Mouse (Mus musculus) erythroblast, embryonic 14.5 days (primary cell): ENCODE data around the gene Txlna. TPM values are rescaled to one million over a fixed set of nuclear protein-coding genes. Genes with fewer than 3 reads are reported as not detected.

ENCODE experiments used
- H3K27me3 ChIP-seq: 2 replicates; pipeline ENCODE4 v1.6.1; 2012; ENCODE audit warnings: inconsistent platforms; ENCODE audit not compliant: control insufficient read depth
- H3K36me3 ChIP-seq: 2 replicates; pipeline ENCODE4 v1.6.1; 2012; ENCODE audit warnings: mild to moderate bottlenecking, inconsistent platforms; ENCODE audit not compliant: control insufficient read depth
- H3K4me1 ChIP-seq: 2 replicates; pipeline ENCODE4 v1.6.1; 2012; ENCODE audit warnings: inconsistent platforms; ENCODE audit not compliant: control insufficient read depth
- H3K4me3 ChIP-seq: replicated peaks from 2 replicates; pipeline ENCODE3; 2012; ENCODE audit warnings: moderate library complexity, mild to moderate bottlenecking, inconsistent platforms
- H3K9me3 ChIP-seq: 2 replicates; pipeline ENCODE4 v1.6.1; 2012; ENCODE audit warnings: low read length, inconsistent platforms, mixed read lengths; ENCODE audit not compliant: control insufficient read depth
- GATA1 ChIP-seq: IDR thresholded peaks from 2 replicates; pipeline ENCODE4 v1.6.1; 2012; ENCODE audit warnings: low read length, inconsistent platforms, mixed read lengths
- TAL1 ChIP-seq: IDR thresholded peaks from 3 replicates; pipeline ENCODE4 v1.6.1; 2012; ENCODE audit warnings: low read length, inconsistent platforms, mixed read lengths
- polyA plus RNA-seq: library from polyadenylated mRNA; stranded (reverse); fragments of >175 nt; gene quantifications from 2 replicates; pipeline ENCODE4 v1.2.3, GENCODE M21; 2012

Gene Txlna
- polyA plus RNA-seq, 1 experiment: 3.0 TPM

GRCm38 (mm10) chr4:129584370-129584769 is 56.5 kb downstream of the Txlna start:
- Histone ChIP-seq H3K4me1 (peaks cover 31% of the 10 kb centered on the region), H3K27me3 (no peaks in the 10 kb centered on the region), H3K4me3 (no peak overlapping the region), H3K9me3 (no peaks in the 10 kb centered on the region), H3K36me3 (peaks cover 3% of the 10 kb centered on the region)
- no peak for TF ChIP-seq TAL1
- no peak for TF ChIP-seq GATA1

- no peak overlapping the region for H3K4me3 ChIP-seq
- no peaks in the 10 kb centered on the region for H3K36me3 ChIP-seq
- peaks cover 11% of the 10 kb centered on the region for H3K27me3 ChIP-seq
- TF ChIP-seq TAL1 (no peak), GATA1 (peak; percentile 43)
- no peaks in the 10 kb centered on the region for H3K9me3 ChIP-seq
- peaks cover 18% of the 10 kb centered on the region for H3K4me1 ChIP-seq
These were observed 58.6 kb downstream of the Txlna start for GRCm38 (mm10) chr4:129582251-129582650.

- Histone ChIP-seq H3K27me3 (peaks cover 25% of the 10 kb centered on the region), H3K4me3 (no peak overlapping the region), H3K36me3 (no peaks in the 10 kb centered on the region), H3K9me3 (no peaks in the 10 kb centered on the region), H3K4me1 (peaks cover 20% of the 10 kb centered on the region)
- no peak for TF ChIP-seq TAL1
- no peak for TF ChIP-seq GATA1
These were observed 60.5 kb downstream of the Txlna start for GRCm38 (mm10) chr4:129580347-129580746.

DNA sequence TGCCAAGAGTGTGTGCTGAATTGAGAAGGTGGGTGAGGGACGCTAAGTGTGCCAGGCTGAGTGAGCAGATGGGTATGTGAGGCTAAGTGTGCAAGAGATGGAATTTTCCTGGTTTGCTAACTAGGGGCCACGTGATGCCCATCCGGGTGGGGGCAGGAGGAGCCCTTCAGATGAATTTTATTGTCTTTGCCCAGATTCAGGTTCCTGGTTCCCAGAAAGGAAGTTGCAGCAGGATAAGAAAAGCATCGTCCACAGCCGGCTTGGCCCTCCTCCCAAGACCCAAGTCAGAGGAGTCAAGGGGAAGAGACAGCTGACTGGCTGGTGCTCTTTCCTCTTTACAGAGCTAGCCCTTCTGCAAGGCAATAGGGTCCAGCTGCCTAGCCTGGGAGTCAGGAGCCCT is 62.4 kb downstream of the Txlna start, which contains the start of gene Fam167b:
TSS of gene Fam167b (minus strand) at position 84 of the 400 bp plus-strand sequence.
- Histone ChIP-seq H3K9me3 (no peaks in the 10 kb centered on the region), H3K36me3 (no peaks in the 10 kb centered on the region), H3K4me3 (no peak within 1 kb of the TSS), H3K27me3 (peaks cover 32% of the 10 kb centered on the region), H3K4me1 (peaks cover 16% of the 10 kb centered on the region)
- TF ChIP-seq GATA1: no peak
- no peak for TF ChIP-seq TAL1

- peaks cover 40% of the 10 kb centered on the region for H3K27me3 ChIP-seq
- no peaks in the 10 kb centered on the region for H3K36me3 ChIP-seq
- no peak overlapping the region for H3K4me3 ChIP-seq
- H3K9me3 ChIP-seq: no peaks in the 10 kb centered on the region
- TF ChIP-seq TAL1 (no peak), GATA1 (no peak)
- H3K4me1 ChIP-seq: peaks cover 16% of the 10 kb centered on the region
These were observed 63.2 kb downstream of the Txlna start for GRCm38 (mm10) chr4:129577688-129578087.

DNA sequence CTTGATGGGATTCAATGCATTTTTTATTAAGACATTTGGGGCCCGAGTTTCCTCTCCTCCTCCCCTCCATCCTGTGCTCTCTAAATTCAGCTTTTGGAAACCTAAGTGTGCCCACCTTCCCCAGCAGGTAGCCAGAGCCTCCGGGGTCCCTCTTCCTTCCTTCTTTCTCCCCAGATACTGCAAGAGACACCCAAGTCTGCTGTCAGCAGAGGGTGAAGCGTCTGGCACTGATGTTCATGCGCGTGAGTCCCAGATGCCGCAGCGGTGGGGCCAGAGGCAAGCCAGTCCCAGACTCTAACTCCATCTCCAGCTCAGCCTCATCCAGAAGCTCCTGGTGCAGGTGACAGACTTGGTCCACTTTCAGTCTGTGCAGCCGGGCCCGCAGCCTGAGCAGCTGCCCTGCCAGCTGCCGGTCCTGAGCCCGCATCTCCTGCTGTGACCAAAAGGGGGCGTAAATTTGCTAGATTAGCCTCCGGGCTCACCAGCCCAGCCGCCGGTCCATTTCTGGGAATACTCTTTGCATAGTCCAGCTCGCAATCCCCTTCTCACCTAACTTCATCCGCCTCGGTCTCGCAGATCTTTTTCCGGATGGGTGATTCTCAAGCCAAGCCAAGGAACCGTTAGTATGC is 63.9 kb downstream of the Txlna start:
- Histone ChIP-seq H3K36me3 (no peaks in the 10 kb centered on the region), H3K4me3 (no peak overlapping the region), H3K9me3 (no peaks in the 10 kb centered on the region), H3K27me3 (peaks cover 42% of the 10 kb centered on the region), H3K4me1 (peaks cover 14% of the 10 kb centered on the region)
- TF ChIP-seq GATA1 (no peak), TAL1 (no peak)

Other genes with a start within 250 kb of the Txlna start
- 0.02 TPM in 1 of 2 replicates, not detected in the other for gene Zbtb8b, start 200.2 kb downstream of the Txlna start, polyA plus RNA-seq
- gene Bsdc1, start 179.5 kb downstream of the Txlna start, polyA plus RNA-seq: 87.8 and 92.9 TPM in 2 replicates
- gene Tssk3, start 150.0 kb downstream of the Txlna start, polyA plus RNA-seq: not detected in 2 replicates
- gene Fam229a, start 149.9 kb downstream of the Txlna start, polyA plus RNA-seq: 1.5 and 1.9 TPM in 2 replicates
- gene Marcksl1, start 127.5 kb downstream of the Txlna start, polyA plus RNA-seq: 1.2 and 1.4 TPM in 2 replicates
- gene Hdac1, start 98.4 kb downstream of the Txlna start, polyA plus RNA-seq: 9.1 and 9.2 TPM in 2 replicates
- gene Lck, start 67.4 kb downstream of the Txlna start, polyA plus RNA-seq: 3.0 and 3.1 TPM in 2 replicates
- 0.15 TPM in 1 of 2 replicates, not detected in the other for gene Fam167b, start 62.5 kb downstream of the Txlna start, polyA plus RNA-seq
- gene Eif3i, start 40.4 kb downstream of the Txlna start, polyA plus RNA-seq: 14.4 and 16.7 TPM in 2 replicates
- gene Tmem234, start 40.4 kb downstream of the Txlna start, polyA plus RNA-seq: 53.2 and 58.6 TPM in 2 replicates
- gene Dcdc2b, start 26.8 kb downstream of the Txlna start, polyA plus RNA-seq: not detected in 2 replicates
- gene Iqcc, start 22.0 kb downstream of the Txlna start, polyA plus RNA-seq: 0.09 and 0.11 TPM in 2 replicates
- gene Ccdc28b, start 17.1 kb downstream of the Txlna start, polyA plus RNA-seq: 0.73 and 2.6 TPM in 2 replicates
- gene Kpna6, start 31.7 kb upstream of the Txlna start, polyA plus RNA-seq: 0.47 and 0.65 TPM in 2 replicates
- gene Tmem39b, start 55.8 kb upstream of the Txlna start, polyA plus RNA-seq: 1.0 and 1.4 TPM in 2 replicates
- gene Khdrbs1, start 101.2 kb upstream of the Txlna start, polyA plus RNA-seq: 5.8 and 6.3 TPM in 2 replicates
- gene Ptp4a2, start 170.2 kb upstream of the Txlna start, polyA plus RNA-seq: 3.6 and 4.7 TPM in 2 replicates